Mouse (Mus musculus) adrenal gland, postnatal 10 days (tissue): Measurements from ENCODE around the gene Ankar. TPM values are rescaled to one million over a fixed set of nuclear protein-coding genes. Genes with fewer than 3 reads are reported as not detected.

ENCODE experiments used
- DNase-seq: peaks from one replicate; pipeline ENCODE4 v3.0.0; 2021; ENCODE audit warnings: mixed read lengths
- long read RNA-seq, 2 experiments: library from polyadenylated mRNA; stranded (forward); transcript quantifications; one replicate each; pipeline ENCODE4 v2.0.0; 2021
- total RNA-seq, 2 experiments: library from RNA; stranded (reverse); gene quantifications; 2 replicates each; pipeline ENCODE4 v1.2.3; 2021

The Ankar gene
- not detected for total RNA-seq
- long read RNA-seq, experiment 1, result 0 reads
- long read RNA-seq, experiment 2, result 0 reads

DNA sequence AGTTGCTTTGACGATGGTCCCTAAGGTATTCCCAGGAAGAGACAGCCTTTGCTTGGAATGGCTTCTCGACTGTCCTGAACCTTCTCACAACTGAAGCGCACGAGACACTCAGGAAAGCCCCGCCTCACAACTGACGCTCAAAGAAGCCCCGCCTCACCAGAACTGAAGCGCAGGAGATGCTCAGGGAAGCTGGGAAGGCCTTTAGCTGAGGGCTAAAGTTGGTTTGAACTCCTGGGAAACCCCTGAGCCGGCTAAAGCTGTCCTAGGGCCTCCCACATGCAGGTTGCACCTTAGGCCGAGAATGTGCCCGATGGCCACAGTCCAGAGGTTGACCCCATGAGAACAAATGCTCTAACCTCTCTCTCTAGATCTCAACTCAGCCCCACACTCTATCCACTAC, at the start of gene Ankar:
Gene Ankar, minus strand, starts transcription at position 101 of the 400 bp plus-strand sequence.
- no peak for DNase-seq

DNA sequence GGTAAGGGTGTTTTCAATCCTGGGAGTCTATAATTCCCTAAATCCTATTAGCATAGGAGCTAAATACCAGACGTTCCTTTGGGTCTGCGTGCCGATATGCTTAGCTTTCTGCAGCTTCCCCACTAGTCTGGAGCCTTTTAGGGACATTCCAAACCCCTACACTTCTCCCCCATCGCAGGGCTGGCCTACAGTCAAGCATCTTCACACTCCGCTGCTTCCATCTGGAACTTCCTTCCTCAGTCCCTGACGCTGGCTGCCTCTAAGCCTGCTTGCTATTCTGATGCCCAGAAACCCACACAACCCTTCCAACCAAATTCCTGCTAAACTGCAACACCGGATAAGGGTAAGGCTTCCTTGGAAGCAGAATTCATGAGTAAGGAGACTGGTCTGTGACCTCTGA, 46.0 kb upstream of the Ankar start:
- no peak for DNase-seq

DNA sequence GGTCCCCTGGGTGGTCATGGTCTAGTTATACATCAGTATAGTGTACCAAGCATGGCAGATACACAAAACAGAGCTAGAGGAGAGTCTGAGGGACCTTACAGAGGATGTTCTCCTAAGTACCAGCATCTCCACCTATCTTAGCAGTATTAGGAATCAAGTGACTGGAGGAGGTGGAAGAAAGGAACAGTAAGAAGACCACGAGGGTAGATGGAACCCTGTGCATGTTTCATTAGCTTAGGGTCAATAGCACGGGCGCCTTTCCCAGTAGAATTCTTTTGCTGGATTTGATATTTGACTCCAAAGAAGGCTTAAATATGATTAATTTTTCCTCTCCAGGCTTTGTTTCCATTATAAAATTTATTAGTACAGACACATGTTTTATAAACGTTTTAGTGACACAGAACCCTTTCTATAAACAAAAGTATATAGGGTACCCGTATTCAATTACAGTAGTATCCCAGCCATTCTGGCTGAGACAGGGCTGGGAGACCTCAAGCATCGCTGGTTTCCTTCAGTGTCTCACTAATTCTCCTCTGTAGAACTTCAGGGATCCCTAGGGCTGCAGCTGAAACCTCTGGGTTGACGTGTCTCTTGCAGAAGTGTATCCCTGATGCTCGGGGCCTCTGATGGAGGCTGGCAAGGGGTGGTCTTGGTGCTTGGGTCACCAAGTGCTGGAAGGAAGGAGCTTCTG, 44.6 kb upstream of the Ankar start:
- no peak for DNase-seq

DNA sequence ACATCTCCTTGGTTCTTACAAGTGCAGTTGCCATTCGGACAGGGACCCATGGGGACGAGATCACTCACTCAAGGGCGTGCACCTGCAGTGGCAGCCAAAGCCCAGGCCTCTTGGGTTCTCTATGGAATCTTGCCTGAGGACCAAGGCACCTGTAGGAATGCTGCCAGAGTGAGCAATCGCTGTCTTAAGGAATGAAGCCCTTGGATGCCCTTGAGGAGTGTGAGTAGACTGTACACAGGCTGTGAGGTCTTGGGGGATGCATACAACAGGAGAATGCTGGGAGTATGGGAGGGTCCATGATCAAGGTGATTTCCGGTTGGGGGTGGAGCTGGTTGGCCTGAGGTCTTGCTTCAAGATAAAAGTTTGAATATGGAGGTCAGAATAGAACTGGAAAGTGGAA, 41.0 kb upstream of the Ankar start:
- DNase-seq, result no peak

DNA sequence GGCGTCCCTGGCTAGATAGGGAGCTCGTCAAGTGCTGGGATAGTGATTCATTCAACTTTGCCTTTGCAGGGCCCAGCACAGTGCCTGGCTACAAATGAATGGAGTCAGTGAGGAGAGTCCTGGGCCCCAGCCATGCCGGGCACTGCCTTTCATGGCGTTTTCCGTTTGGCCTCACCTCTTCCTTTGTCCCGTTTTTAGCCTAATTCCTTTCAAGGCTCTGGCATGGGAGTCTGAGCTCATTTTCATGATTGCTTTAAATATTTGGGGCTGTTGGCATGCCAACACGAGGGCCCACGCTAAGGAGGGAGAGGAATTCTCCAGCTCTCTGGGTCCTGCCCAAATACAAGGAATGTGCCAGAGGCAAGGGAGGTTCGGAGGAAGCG, 39.3 kb upstream of the Ankar start:
- DNase-seq, result no peak

DNA sequence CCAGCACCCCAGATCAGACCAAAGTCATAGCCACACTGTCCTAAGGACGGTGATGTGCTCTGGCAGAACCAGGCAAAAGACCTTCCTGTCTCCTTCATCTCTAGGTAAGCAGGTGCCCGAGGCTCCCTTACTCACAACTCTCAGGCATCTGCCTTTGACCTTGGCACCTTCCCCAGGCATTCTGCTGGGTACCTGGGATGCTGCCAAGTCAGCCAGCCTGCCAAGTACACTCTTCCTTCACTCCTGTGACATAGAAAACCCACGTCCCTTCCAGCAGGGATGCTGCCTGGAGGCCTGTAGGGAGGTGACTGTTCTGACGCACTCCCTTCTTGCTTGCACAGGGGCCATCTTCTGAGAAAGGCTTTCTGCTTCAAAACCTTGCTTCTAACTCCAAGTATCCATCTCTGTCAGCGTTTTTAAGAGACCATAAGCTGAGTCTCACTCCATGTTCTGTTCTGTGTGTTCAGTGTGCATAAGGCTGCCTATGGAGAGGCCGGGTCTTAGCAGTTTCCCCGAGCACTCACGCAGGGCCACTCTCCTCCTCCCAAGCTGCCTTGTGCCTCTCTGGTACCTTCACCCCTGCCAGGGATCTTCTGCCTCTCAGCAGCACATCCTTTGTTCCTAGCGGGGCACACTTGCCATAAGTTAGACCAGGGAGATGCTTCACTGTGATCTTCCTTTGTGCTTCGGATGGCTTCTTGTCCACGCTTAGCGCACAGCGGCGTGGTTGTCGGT, 38.7 kb upstream of the Ankar start:
- peak; percentile 70 for DNase-seq

DNA sequence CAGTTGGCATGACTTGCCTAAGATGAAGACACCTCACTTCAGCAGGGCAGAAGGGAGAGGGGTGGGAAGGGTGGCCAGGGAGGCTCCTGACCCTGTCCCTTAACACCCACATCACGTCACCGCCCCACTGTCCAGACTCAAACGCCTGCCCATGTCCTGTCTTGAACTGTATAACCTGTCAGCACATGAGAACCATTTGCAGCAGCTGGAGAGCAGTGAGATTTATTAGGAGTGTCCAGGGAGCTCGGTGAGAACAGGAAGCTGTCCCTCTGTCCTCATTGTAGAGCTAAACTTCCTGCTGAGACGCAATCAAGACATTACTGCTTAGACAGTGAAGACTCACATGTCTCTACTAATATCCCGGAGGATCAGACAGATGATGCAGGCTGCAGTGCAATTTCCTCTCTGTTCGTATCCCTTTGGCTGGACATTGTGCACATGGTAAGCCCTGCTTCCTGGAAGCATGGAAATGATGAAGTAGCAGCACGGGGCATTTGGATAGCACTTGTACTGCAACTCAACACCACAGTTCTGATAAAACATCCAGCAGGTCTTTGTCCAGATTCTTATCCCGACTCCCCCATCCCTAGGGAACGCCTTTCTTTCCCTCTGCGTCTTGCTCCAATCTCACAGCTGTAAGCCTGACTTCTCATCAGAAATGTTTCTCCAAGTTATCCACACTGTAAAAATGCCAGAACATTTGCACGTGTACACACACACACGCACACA, 36.2 kb upstream of the Ankar start:
- no peak for DNase-seq

DNA sequence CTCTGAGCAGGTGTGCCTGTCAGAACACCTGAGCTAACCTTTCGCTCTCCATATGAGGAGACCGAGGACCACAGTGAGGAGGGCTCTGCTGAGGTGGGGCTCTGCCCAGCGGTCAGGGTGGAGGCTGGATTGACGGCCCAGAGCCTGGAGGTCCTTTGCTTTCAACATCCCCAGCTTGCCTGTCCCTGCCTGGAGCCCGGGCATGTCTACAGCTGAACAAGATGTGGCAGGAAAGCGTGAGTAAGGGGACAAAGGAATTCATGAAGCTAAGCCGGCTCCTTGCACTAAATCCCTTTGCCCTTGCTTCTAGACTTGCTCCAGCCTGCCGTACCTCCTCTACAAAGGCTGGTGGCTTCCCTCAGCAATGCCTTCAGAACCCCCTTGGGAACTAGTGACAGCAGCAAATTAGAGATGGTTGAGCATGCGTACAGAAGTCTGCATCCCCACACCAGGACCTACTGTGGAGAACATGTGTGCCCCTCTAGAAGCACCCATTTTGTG, 32.9 kb upstream of the Ankar start:
- DNase-seq, result no peak

DNA sequence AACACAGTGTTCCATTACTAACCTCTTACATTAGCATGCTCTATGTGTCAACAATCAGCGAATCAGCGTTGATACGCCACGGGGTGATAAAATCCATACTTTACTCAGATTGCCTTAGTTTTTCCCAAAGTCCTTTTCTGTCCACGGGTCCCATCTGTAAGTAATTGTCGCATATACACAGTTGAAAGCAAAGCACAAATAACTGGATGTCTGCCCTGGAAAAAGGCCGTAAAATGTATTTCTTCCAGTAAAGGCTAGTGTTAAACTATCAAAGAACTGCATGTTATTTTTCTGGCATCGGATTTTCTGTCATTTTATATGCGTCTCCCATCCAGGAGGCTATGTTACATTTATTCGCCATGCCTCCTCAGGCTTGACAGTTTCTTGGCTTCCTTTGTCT, 29.7 kb upstream of the Ankar start:
- DNase-seq, result no peak

DNA sequence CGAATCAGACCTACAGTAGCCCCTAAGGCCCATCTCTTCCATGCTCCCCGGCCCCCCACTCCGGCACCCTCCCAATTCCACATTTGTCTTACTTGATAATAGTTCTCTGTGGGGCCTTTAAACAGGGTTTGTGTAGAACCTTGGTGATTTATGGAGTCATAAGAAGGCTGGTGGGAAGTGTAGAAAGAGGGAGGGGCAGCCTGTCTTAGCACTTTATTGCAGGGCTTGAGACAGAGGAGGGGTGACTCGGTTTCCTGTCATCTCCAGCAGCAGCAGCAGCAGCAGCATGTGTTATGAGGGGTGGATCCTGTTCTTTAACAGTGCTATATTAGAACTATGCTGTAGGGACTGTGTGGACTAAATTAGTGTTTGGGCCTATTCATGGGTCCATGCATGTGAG, 28.4 kb upstream of the Ankar start:
- no peak for DNase-seq

DNA sequence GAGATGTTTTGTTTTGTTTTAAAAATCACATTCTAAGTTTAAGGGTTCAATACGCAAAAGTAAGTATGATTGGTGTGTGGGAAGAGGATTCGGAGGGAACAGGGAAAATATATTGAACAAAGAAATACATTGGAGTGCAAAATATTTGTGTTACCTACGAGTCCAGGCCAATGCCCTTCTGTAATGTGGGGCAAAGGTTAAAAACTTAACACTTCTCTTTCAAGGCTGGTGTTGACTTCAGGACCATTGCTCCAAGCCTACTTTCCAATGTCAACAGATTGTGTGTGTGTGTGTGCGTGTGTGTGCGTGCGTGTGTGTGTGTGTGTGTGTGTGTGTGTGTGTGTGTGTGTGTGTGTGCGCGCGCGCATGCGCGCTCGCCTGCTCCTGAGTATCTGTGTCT, 25.6 kb upstream of the Ankar start:
- DNase-seq, result no peak

DNA sequence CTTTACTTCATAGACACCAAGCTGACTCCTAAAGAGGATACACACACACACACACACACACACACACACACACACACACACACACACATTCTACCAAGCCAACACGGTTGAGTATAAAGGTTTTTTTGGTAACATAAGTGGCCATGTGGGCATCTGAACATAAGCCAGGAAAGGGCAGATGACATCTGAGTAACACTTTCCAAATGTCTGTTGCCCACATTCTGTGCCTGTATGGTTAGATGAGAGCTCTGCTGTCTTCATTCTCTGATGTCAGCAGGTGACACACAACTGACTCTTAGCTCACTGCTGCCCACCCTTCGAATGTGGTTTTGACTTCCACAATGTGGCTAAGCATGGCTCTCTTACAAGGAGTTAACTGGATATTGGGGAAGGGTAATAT, 24.0 kb upstream of the Ankar start:
- no peak for DNase-seq

DNA sequence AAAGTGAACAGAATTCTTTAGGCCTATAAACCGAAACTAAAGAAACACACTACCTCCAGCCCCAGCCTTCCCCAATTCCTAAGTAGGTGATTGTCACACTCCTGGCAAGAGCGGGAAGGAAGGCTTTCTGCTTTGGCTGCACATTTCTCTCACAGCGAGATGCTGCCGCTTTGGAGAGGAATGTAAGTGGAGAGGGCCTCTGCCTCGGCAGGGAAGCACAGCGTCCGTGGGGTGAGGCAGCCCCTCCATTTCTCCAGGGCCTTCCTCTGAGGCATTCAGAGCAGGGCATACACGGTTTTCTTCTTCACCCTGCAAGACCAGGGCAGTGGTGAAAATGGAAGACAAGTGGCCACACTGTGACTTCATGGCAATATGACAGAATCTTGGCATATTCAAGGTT, 22.3 kb upstream of the Ankar start:
- DNase-seq, result no peak

DNA sequence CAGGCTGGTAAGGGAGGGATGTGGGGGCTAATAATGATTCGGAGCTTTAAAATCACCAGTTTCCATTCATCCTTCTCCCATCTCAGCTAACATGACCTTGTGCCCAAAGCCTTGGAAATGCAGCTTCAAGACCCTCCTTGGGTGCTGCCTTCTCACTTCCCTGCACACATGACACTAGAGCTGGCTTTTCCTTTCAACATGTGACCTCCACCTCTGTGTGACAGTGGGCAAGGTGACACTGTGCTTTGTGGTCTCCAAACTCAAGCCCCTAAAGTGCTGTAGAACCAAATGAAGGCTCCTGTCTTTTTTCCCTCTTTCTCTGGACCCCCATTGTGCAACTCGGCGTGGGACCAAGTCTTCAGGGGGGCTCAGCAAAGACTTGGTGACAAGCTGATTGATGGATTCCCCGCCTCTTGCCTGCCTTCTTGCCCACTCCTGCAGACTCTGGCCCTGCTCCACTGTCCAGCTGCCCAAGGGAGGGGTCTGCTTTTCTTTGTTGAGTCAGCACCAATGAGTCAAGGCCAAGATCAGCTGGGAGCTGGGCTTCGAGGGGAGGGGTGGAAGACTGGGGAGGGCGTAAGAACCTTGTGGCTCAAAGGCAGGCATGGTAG, 19.8 kb upstream of the Ankar start:
- no peak for DNase-seq

DNA sequence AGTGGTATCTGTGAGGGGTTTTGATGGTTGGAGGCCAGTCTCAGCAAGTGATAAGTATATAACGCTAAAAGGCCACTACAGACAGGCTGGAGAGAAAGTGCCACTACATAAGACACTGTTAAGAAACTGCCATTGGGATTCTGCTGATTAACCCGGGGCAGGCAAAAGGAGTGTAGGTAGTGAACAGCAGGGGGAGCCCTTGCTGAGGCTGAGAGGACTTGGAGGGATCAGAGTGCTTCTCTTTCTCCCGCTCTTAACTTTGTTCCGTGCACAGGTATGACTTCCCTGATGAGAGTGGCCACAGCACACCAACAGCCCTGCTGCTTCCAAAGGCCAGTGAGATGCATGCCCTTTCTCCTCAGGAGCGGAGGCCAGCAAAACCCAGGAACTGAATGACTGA, 18.5 kb upstream of the Ankar start:
- peak; percentile 79 for DNase-seq

DNA sequence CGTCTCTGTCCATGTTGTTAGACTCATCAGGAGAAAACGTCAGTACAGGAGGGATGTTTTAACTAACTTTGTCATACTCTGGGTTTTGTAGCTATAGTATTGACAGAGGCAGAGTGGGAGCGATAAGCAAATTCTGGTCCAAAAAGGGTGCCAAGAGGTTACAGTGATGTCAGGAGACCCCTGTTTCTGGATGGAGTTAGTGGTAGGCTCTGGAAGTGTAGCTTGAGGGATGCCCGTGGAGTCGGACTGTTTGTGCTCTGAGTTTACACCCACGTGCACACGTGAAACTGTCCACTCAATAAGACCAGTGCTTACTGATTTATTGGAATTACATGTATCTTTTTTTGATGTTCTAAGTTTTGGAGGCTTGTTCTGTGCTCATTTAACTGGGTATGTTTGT, 17.2 kb upstream of the Ankar start:
- DNase-seq, result no peak

DNA sequence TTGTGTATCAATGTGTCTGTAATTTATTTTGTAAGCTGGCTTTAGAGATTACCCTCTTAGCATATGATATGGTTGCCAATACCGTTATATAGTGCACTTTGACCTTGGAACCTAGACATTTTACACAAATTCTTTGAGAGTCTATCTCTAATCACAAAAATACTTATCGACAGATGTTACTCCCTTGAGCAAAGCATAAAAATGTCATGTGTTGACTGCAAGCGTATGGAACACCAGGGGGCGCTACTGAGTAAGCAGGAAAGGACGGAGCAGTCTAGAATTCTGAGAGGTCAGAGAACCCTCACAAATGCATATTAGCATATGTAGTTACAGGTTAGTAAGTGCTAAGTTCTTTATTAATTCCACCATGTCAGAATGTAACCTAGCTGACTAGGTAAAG, 16.5 kb upstream of the Ankar start:
- peak; percentile 89 for DNase-seq

DNA sequence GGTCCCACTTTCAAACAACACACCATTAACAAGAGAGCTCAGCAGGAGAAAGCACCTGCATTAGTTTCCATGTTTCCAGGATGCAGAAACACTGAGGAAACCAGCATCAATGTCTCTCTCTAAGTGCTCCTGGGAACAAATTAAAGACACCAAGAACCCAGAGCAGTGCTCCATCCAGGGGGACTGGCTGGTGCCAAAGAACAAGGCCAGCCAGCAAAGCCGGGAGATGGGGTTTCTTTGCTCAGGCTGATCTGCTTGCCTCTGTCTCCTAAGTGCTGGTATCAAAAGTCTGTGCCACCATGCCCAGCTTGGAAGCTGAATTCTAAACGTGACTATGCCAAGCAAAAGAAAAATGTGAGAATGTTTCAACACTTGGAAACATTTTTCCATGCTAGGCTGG, 16.0 kb upstream of the Ankar start:
- no peak for DNase-seq

DNA sequence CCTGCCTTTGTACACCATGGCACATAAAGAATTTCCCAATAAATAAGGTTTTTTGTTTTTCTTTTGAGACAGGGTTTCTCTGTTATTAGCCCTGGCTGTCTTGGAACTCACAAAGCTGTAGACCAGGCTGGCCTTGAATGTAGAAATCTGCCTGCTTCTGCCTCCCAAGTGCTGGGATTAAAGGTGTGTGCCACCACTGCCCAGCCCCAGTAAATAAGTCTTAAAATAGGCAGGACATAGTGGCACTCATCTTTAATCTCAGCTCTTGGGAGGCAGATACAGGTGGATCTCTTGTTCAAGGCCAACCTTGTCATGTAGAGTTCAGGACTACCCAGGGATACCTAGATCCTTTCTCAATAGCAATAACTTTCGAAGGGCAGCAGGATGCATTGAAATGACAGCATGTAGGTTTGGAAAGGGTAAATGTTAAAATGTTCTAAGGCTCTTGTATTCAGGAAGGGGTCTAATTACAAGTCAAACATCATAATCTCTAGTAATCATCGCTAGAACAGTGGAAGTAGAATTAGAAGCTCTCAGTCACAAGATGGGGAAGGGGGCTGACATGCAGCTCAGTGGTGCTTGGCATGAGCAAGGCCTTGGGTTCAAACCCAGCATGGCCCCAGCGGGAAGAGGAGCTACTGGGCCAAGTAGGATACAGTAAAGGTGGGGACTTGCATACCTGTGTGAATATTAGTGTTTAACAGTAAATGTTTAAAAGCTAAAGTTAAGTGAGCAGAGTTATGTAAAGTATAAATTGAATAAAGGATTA, 15.4 kb upstream of the Ankar start:
- DNase-seq, result no peak

DNA sequence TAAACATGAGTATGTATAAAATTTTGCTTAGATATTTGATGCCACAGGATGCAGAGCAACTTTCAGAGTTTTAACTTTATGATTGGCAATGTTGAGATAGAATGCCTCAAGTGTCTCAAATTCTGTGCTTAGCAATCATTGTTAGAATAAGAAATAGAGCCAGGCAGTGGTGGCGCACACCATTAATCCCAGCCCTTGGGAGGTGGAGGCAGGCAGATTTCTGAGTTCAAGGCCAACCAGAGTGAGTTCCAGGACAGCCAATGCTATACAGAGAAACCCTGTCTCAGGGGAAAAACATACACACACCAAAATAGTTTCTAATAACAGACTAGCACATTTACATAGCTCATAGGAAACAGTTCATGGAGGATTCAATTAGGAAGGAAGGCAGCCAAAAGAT, 14.7 kb upstream of the Ankar start:
- no peak for DNase-seq

DNA sequence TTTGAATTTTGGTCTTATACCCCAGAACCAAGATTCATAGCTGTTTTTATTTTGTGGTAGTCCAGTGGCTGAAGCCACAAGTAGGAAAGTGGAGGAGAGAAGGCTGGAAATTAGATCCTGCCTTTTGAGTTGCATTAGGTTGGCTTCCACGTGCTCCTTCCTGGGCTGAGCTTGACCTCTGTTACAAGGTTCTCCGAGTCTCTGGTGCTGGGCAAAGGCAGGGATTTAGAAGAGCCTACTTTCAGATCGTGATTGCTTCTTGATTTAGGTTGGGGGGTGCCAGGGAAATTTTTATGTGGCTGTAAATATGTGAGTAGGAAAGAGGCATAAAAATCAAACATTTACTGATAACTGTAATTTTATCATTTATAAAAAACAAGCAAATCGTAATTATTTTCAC, 14.2 kb upstream of the Ankar start:
- DNase-seq, result no peak

DNA sequence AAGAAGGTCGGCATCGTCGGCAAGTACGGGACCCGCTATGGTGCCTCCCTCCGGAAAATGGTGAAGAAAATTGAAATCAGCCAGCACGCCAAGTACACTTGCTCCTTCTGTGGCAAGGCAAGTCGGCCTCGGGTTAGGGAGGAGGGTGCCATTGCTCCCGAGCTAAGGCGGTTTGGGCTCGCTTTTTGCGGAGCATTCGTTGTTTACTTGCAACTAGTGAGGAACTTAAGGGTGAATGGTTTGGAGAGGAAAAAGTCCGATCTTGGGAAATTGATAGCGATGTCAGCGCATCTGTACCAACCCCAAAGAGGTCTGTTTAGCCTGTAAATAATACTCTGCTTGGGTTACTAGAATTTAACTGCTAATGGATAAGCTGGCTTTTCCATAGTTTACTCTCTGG, 11.3 kb upstream of the Ankar start:
- DNase-seq, result peak; percentile 37
